Mouse (Mus musculus) liver, embryonic 14.5 days (tissue): Measurements from ENCODE around the gene Anapc16. TPM values are rescaled to one million over a fixed set of nuclear protein-coding genes. Genes with fewer than 3 reads are reported as not detected.

Experiments
- ATAC-seq: fragments of 200-750 bp; cut with Nextera tagmentation; 2 replicates; pipeline ENCODE4 v1.8.0; 2017; ENCODE audit warnings: moderate number of reproducible peaks, mild to moderate bottlenecking, moderate library complexity; ENCODE audit not compliant: insufficient read depth
- DNase-seq, 3 experiments: peaks; one replicate each; pipeline ENCODE4 v3.0.0-alpha.2; 2012 to 2013; ENCODE audit warnings: low read depth in 3 of 3, low spot score in 3 of 3
- H3K27ac ChIP-seq: fragments of 300-500 bp; sonication (generic); 2 replicates; pipeline ENCODE4 v1.5.1; 2014; ENCODE audit warnings: moderate library complexity, mild to moderate bottlenecking, control low read depth, inconsistent platforms
- H3K27me3 ChIP-seq: fragments of 300-500 bp; sonication (generic); 2 replicates; pipeline ENCODE4 v1.6.1; 2014; ENCODE audit warnings: mild to moderate bottlenecking, low read length, moderate library complexity; ENCODE audit not compliant: control insufficient read depth, insufficient read depth
- H3K36me3 ChIP-seq: fragments of 300-500 bp; sonication (generic); replicated peaks from 2 replicates; pipeline ENCODE4 v1.6.1; 2014; ENCODE audit warnings: low read depth; ENCODE audit not compliant: control insufficient read depth, insufficient read depth
- H3K4me1 ChIP-seq, 2 experiments: fragments of 200-500 bp in 1 of 2; fragments of 300-500 bp in 1 of 2; sonication (generic) in 1 of 2; replicated peaks; 2 replicates each; pipeline ENCODE4 v1.6.1; 2012 to 2014; ENCODE audit warnings: antibody characterized with exemption in 1 of 2, inconsistent platforms in 1 of 2, low read length in 1 of 2; ENCODE audit not compliant: control insufficient read depth in 2 of 2, insufficient read depth in 2 of 2
- H3K4me2 ChIP-seq: fragments of 300-500 bp; sonication (generic); 2 replicates; pipeline ENCODE4 v1.6.1; 2014; ENCODE audit warnings: low read depth, mild to moderate bottlenecking, control low read depth, moderate library complexity
- H3K4me3 ChIP-seq, 2 experiments: fragments of 200-500 bp in 1 of 2; fragments of 300-500 bp in 1 of 2; sonication (generic) in 1 of 2; 2 replicates each; pipeline ENCODE4 v1.5.1; 2012 to 2014; ENCODE audit warnings: low read depth in 2 of 2, low read length in 2 of 2, mild to moderate bottlenecking in 2 of 2, control low read depth in 1 of 2, inconsistent platforms in 1 of 2, moderate library complexity in 1 of 2; ENCODE audit not compliant: insufficient read depth in 1 of 2
- H3K9ac ChIP-seq: fragments of 300-500 bp; sonication (generic); replicated peaks from 2 replicates; pipeline ENCODE4 v1.6.1; 2014; ENCODE audit warnings: mild to moderate bottlenecking, control low read depth, moderate library complexity
- H3K9me3 ChIP-seq: fragments of 300-500 bp; sonication (generic); 2 replicates; pipeline ENCODE4 v1.6.1; 2016; ENCODE audit warnings: low read length, mixed read lengths; ENCODE audit not compliant: control insufficient read depth
- CTCF ChIP-seq: IDR thresholded peaks from 2 replicates; pipeline ENCODE4 v1.5.1; 2016; ENCODE audit warnings: antibody characterized with exemption, low read depth, control low read depth
- EP300 ChIP-seq: IDR thresholded peaks from 2 replicates; pipeline ENCODE4 v1.6.1; 2016; ENCODE audit warnings: antibody characterized with exemption, low read depth
- WGBS: fragments of 180-500 bp; shearing (Covaris S2); extraction: QIAGEN DNeasy Blood & Tissue Kit; methylation state at CpG from one replicate; pipeline ENCODE4 v1.1.7; 2014; ENCODE audit not compliant: insufficient replicate concordance; 5-methylcytosine and 5-hydroxymethylcytosine counted together
- polyA plus RNA-seq, 2 experiments: library from polyadenylated mRNA; depleted of rRNA in 1 of 2; stranded (reverse) in 1 of 2; unstranded in 1 of 2; fragments of >200 nt; fragmentation: Nextera tagmentation in 1 of 2; extraction: Ambion mirVana in 1 of 2; gene quantifications; 2 replicates each; pipeline versions ENCODE4 v1.2.1 to v1.2.3; 2012 to 2014

Gene Anapc16
- polyA plus RNA-seq, 2 experiments: 29.9 to 39.7 TPM

DNA sequence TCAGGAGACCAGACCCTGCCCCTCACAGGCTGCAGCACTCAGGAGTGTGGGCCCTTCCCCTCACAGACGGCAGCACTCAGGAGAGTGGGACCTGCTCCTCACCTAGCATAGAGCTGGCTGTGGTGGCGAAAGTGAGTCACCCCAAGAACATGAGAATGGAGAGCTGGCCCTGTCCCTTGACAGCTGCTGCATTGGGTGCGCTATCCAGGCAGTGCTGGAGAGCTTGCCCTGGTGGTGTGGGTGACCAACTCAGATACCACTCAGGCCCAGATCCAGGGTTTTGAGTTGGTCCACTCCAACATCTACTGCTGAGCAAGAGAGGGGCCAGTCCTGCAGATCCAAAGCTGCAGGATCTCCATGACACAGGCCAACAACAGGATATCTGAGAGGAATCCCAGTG, 31.7 kb upstream of the Anapc16 start:
- Histone ChIP-seq H3K9me3 (no peaks in the 10 kb centered on the region), H3K36me3 (no peaks in the 10 kb centered on the region), H3K27ac (no peak overlapping the region), H3K9ac (no peak overlapping the region), H3K4me1 (peaks cover 4 to 14% of the 10 kb centered on the region in 2 experiments), H3K4me3 (no peak overlapping the region), H3K27me3 (no peaks in the 10 kb centered on the region), H3K4me2 (no peak overlapping the region)
- ATAC-seq (no peak), DNase-seq (no peak)
- 71% methylated on average over 3 of the region's 3 CpGs for WGBS
- TF ChIP-seq EP300 (no peak), CTCF (no peak)

DNA sequence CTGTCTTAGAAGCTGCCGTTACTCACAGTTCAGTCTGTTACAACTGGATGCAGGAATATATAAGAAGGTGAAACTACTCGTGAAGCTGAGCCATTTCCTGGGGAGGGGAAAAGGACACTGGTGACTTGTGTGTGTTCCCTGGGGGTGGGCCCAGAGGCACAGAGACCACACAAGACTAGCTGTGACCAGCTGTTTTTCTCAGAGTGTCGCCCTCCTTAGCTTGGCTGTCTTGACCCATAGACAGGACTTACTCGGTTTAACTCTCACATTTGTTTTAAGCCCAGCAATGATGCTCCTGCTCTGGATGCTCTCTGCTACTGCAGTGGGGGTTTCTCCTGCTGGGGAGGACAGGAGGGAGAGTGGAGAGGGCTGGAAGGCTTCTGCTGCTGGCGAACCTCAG, 30.1 kb upstream of the Anapc16 start:
- Histone ChIP-seq H3K27me3 (no peaks in the 10 kb centered on the region), H3K4me2 (no peak overlapping the region), H3K4me3 (no peak overlapping the region), H3K27ac (no peak overlapping the region), H3K9ac (no peak overlapping the region), H3K9me3 (no peaks in the 10 kb centered on the region), H3K4me1 (peaks cover 4 to 14% of the 10 kb centered on the region in 2 experiments), H3K36me3 (no peaks in the 10 kb centered on the region)
- DNase-seq: no peak
- ATAC-seq: no peak
- 54% methylated on average over 5 of the region's 5 CpGs for WGBS
- no peak for TF ChIP-seq EP300

GRCm38 (mm10) chr10:60032622-60033021, 29.7 kb upstream of the Anapc16 start:
- ATAC-seq: no peak
- Histone ChIP-seq H3K9ac (no peak overlapping the region), H3K27me3 (no peaks in the 10 kb centered on the region), H3K4me1 (peaks cover 4 to 14% of the 10 kb centered on the region in 2 experiments), H3K4me2 (no peak overlapping the region), H3K36me3 (no peaks in the 10 kb centered on the region), H3K9me3 (no peaks in the 10 kb centered on the region), H3K4me3 (no peak overlapping the region), H3K27ac (no peak overlapping the region)
- WGBS: 72% methylated on average over 2 of the region's 2 CpGs
- TF ChIP-seq EP300 (no peak), CTCF (no peak)
- no peak for DNase-seq

- no peak for TF ChIP-seq CTCF
- TF ChIP-seq EP300: no peak
- ATAC-seq (no peak), DNase-seq (no peak)
- Histone ChIP-seq H3K4me3 (no peak overlapping the region), H3K4me1 (peaks cover 4 to 13% of the 10 kb centered on the region in 2 experiments), H3K27me3 (no peaks in the 10 kb centered on the region), H3K27ac (no peak overlapping the region), H3K9me3 (no peaks in the 10 kb centered on the region), H3K4me2 (no peak overlapping the region), H3K9ac (no peak overlapping the region), H3K36me3 (no peaks in the 10 kb centered on the region)
- WGBS: 87% methylated on average over 2 of the region's 2 CpGs
Observed at GRCm38 (mm10) chr10:60031985-60032384, 29.1 kb upstream of the Anapc16 start.

- no peaks in the 10 kb centered on the region for H3K27me3 ChIP-seq
- peaks cover 4 to 10% of the 10 kb centered on the region in 2 experiments for H3K4me1 ChIP-seq
- no peak for TF ChIP-seq CTCF
- no peak for TF ChIP-seq EP300
- H3K9ac ChIP-seq: no peak overlapping the region
- no peaks in the 10 kb centered on the region for H3K36me3 ChIP-seq
- 71% methylated on average over 8 of the region's 8 CpGs for WGBS
- H3K4me3 ChIP-seq: no peak overlapping the region
- H3K9me3 ChIP-seq: no peaks in the 10 kb centered on the region
- no peak overlapping the region for H3K4me2 ChIP-seq
- H3K27ac ChIP-seq: no peak overlapping the region
- ATAC-seq (no peak), DNase-seq (no peak)
Observed at GRCm38 (mm10) chr10:60031562-60031961, 28.6 kb upstream of the Anapc16 start.

DNA sequence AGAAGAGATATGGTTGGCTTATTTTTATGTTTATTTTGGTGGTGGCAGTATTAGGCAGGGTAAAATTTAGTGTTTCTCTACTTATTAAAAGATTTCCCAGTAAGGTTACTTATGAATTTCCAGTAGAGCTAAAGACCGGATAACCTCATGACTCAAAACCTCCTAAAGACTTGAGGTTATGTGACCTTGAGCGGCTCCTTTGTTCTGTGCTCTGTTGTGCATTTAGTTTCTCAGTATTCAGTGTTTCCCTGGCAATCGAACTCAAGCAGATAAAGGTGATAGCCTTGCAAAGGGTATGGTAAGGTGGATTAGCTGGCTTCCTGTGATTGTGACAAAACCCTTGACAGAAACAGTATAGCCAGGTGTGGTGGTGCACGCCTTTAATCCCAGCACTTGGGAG, 26.5 kb upstream of the Anapc16 start:
- Histone ChIP-seq H3K27ac (no peak overlapping the region), H3K9ac (no peak overlapping the region), H3K4me2 (no peak overlapping the region), H3K36me3 (no peaks in the 10 kb centered on the region), H3K27me3 (no peaks in the 10 kb centered on the region), H3K4me1 (no peaks in the 10 kb centered on the region), H3K9me3 (no peaks in the 10 kb centered on the region), H3K4me3 (no peak overlapping the region)
- TF ChIP-seq CTCF (no peak), EP300 (no peak)
- no peak for ATAC-seq
- no peak for DNase-seq
- WGBS: 78% methylated on average over 4 of the region's 4 CpGs
